Mouse (Mus musculus): ENCODE results near the gene Tbc1d21.

GRCm38 (mm10) chr9:58388381-58388780 is 18.1 kb upstream of the Tbc1d21 start:
- TF ChIP-seq ZNF384 (IDR thresholded peaks at IDR 0.05; ENCODE audit: low read depth, low read length) (no peak), ZC3H11A (IDR thresholded peaks at IDR 0.05; ENCODE audit: borderline replicate concordance, low read depth, low read length) (no peak)

All from ES-E14 (cell line).